Mouse (Mus musculus): Measurements from ENCODE around the gene Ccdc91.

GRCm38 (mm10) chr6:147573137-147573536, 97.5 kb downstream of the Ccdc91 start:
- no peak for TF ChIP-seq POLR2A (IDR thresholded peaks at IDR 0.05; ENCODE audit: extremely low read depth, insufficient read depth, low read length)
- TF ChIP-seq CTCF (IDR thresholded peaks at IDR 0.05; ENCODE audit: low read depth, low read length) = no peak

Data from liver, adult 2 months (tissue).